Mouse (Mus musculus) heart, embryonic 16.5 days (tissue): ENCODE results near the gene Rbfox1. TPM values are rescaled to one million over a fixed set of nuclear protein-coding genes. Genes with fewer than 3 reads are reported as not detected.

Experiments
- ATAC-seq: fragments of 200-750 bp; cut with Nextera tagmentation; replicated peaks from 2 replicates; pipeline ENCODE4 v1.8.0; 2017; ENCODE audit warnings: moderate number of reproducible peaks; ENCODE audit not compliant: insufficient read depth, low FRiP score; ENCODE audit errors: extremely low read depth
- H3K27ac ChIP-seq: fragments of 300-500 bp; sonication (generic); 2 replicates; pipeline ENCODE4 v1.5.1; 2014; ENCODE audit warnings: mild to moderate bottlenecking, low read length, control low read depth, moderate library complexity
- H3K27me3 ChIP-seq: fragments of 300-500 bp; sonication (generic); 2 replicates; pipeline ENCODE4 v1.6.1; 2014; ENCODE audit warnings: low read length, mixed read lengths; ENCODE audit not compliant: control insufficient read depth, insufficient read depth
- H3K36me3 ChIP-seq: fragments of 300-500 bp; sonication (generic); 2 replicates; pipeline ENCODE4 v1.6.1; 2014; ENCODE audit not compliant: control insufficient read depth, insufficient read depth
- H3K4me1 ChIP-seq: fragments of 300-500 bp; sonication (generic); 2 replicates; pipeline ENCODE4 v1.6.1; 2014; ENCODE audit warnings: low read length, mixed read lengths; ENCODE audit not compliant: control insufficient read depth, insufficient read depth
- H3K4me2 ChIP-seq: fragments of 300-500 bp; sonication (generic); 2 replicates; pipeline ENCODE4 v1.6.1; 2014; ENCODE audit warnings: low read depth, mild to moderate bottlenecking, control low read depth, low read length
- H3K4me3 ChIP-seq: fragments of 300-500 bp; sonication (generic); 2 replicates; pipeline ENCODE4 v1.5.1; 2014; ENCODE audit warnings: mild to moderate bottlenecking, control low read depth, low read length
- H3K9ac ChIP-seq: fragments of 300-500 bp; sonication (generic); 2 replicates; pipeline ENCODE4 v1.6.1; 2014; ENCODE audit warnings: low read length, control low read depth
- H3K9me3 ChIP-seq: fragments of 300-500 bp; sonication (generic); replicated peaks from 2 replicates; pipeline ENCODE4 v1.6.1; 2016; ENCODE audit warnings: low read length; ENCODE audit not compliant: control insufficient read depth
- WGBS: fragments of 180-500 bp; shearing (Covaris S2); extraction: QIAGEN DNeasy Blood & Tissue Kit; methylation state at CpG from one replicate; pipeline ENCODE4 v1.1.7; 2014; 5-methylcytosine and 5-hydroxymethylcytosine counted together
- polyA plus RNA-seq: library from polyadenylated mRNA; unstranded; fragments of >200 nt; fragmentation: Nextera tagmentation; extraction: Ambion mirVana; gene quantifications from 2 replicates; pipeline ENCODE4 v1.2.1, GENCODE M21; 2015

Gene Rbfox1
- polyA plus RNA-seq, 1 experiment from 2014 or later: 5.9 TPM

GRCm38 (mm10) chr16:6192358-6192757 is 307.2 kb downstream of the Rbfox1 start:
- no peaks in the 10 kb centered on the region for H3K27me3 ChIP-seq
- no peak overlapping the region for H3K4me3 ChIP-seq
- no peaks in the 10 kb centered on the region for H3K36me3 ChIP-seq
- H3K9ac ChIP-seq: no peak overlapping the region
- no peaks in the 10 kb centered on the region for H3K4me1 ChIP-seq
- no peaks in the 10 kb centered on the region for H3K9me3 ChIP-seq
- H3K27ac ChIP-seq: no peak overlapping the region
- no peak for ATAC-seq
- 61% methylated on average over 2 of the region's 2 CpGs for whole genome bisulfite sequencing
- no peak overlapping the region for H3K4me2 ChIP-seq

GRCm38 (mm10) chr16:6206431-6206830 is 321.3 kb downstream of the Rbfox1 start:
- no peak for ATAC-seq
- Histone ChIP-seq H3K9me3 (no peaks in the 10 kb centered on the region), H3K4me3 (no peak overlapping the region)

DNA sequence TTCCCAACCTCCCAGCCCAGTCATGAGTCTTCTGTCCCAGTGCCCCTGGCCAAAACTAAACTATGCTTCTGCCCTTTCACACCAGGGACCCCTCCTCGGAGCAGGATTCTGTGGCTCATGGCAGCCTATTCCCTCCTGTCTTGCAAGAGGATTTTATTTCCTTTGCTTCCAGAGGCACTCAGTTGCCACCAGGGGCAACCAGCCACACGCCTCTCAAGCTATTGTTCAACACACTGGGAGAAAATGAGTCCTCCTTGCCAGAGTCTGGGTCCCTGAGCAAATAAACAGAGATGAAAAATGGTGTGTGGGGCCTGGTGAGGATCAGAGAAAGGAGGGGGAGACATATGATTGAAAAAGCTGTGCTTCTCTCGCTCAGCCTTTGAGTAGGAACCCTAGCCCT is 327.8 kb downstream of the Rbfox1 start:
- H3K27ac ChIP-seq: no peak overlapping the region
- 52% methylated on average over 3 of the region's 3 CpGs for WGBS
- H3K9ac ChIP-seq: no peak overlapping the region
- H3K4me3 ChIP-seq: no peak overlapping the region
- no peak overlapping the region for H3K4me2 ChIP-seq
- no peaks in the 10 kb centered on the region for H3K4me1 ChIP-seq
- ATAC-seq: no peak
- no peaks in the 10 kb centered on the region for H3K36me3 ChIP-seq
- no peaks in the 10 kb centered on the region for H3K27me3 ChIP-seq
- H3K9me3 ChIP-seq: no peaks in the 10 kb centered on the region

More at GRCm38 (mm10) chr16:6206431-6206830, 321.3 kb downstream of the Rbfox1 start:
- Histone ChIP-seq H3K27ac (no peak overlapping the region), H3K4me2 (no peak overlapping the region), H3K36me3 (no peaks in the 10 kb centered on the region), H3K27me3 (no peaks in the 10 kb centered on the region), H3K4me1 (no peaks in the 10 kb centered on the region), H3K9ac (no peak overlapping the region)

DNA sequence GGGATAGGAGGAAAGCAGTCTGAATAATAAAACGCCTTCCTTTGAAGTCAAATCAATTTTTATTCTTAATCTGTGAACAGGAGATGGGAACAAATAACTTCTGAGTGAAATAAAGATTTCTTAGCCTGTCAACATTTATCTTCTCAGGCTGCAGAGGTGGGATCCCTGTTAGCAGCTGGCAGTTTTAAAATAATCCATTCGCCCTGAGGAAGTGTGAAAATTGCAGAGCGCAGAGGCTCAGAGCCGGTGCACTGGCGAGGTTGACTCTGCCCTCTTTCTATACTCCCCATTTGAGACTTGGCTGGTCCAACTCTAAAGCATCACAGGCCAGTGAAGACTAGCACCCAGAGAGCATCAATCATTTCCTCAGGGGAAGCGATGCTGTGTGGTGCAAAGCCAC is 342.3 kb downstream of the Rbfox1 start:
- Histone ChIP-seq H3K27ac (no peak overlapping the region), H3K9ac (no peak overlapping the region), H3K36me3 (no peaks in the 10 kb centered on the region), H3K4me3 (no peak overlapping the region), H3K27me3 (no peaks in the 10 kb centered on the region), H3K4me1 (no peaks in the 10 kb centered on the region), H3K4me2 (no peak overlapping the region), H3K9me3 (no peaks in the 10 kb centered on the region)
- ATAC-seq: no peak
- 64% methylated on average over 6 of the region's 6 CpGs for WGBS

DNA sequence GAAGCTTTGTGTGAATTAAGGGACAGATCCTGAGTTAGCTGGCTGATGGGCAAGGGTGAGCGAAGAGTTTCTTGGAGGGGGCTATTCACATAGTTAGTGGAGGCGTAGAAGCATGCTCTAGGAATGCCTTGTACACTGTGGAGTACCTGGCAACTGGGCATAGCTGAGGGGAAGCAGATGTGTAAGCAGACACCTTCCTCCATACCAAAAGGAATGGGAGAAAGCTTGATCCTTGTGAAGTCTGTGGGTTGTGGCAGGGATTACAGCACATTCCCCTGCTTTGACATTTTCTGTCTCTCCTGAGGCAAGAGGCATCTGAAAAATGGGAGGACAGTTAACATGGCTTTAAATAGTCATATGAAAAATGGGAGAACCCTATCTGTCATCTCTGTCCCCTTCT is 347.8 kb downstream of the Rbfox1 start:
- no peaks in the 10 kb centered on the region for H3K9me3 ChIP-seq
- H3K27ac ChIP-seq: no peak overlapping the region
- H3K4me3 ChIP-seq: no peak overlapping the region
- no peaks in the 10 kb centered on the region for H3K36me3 ChIP-seq
- no peaks in the 10 kb centered on the region for H3K27me3 ChIP-seq
- no peak overlapping the region for H3K9ac ChIP-seq
- H3K4me2 ChIP-seq: no peak overlapping the region
- H3K4me1 ChIP-seq: no peaks in the 10 kb centered on the region
- 84% methylated on average over 2 of the region's 2 CpGs for WGBS
- ATAC-seq: no peak

GRCm38 (mm10) chr16:6241393-6241792 is 356.2 kb downstream of the Rbfox1 start:
- Histone ChIP-seq H3K9me3 (no peaks in the 10 kb centered on the region), H3K9ac (no peak overlapping the region), H3K4me3 (no peak overlapping the region), H3K36me3 (no peaks in the 10 kb centered on the region), H3K27ac (no peak overlapping the region), H3K4me1 (no peaks in the 10 kb centered on the region), H3K27me3 (no peaks in the 10 kb centered on the region), H3K4me2 (no peak overlapping the region)
- 85% methylated on average over 4 of the region's 4 CpGs for WGBS
- ATAC-seq: no peak

- H3K4me1 ChIP-seq: no peaks in the 10 kb centered on the region
- H3K36me3 ChIP-seq: no peaks in the 10 kb centered on the region
- no peaks in the 10 kb centered on the region for H3K27me3 ChIP-seq
- no peak overlapping the region for H3K4me3 ChIP-seq
- H3K4me2 ChIP-seq: no peak overlapping the region
- WGBS: 66% methylated on average over 3 of the region's 3 CpGs
- ATAC-seq: no peak
- H3K9me3 ChIP-seq: no peaks in the 10 kb centered on the region
- H3K9ac ChIP-seq: no peak overlapping the region
- no peak overlapping the region for H3K27ac ChIP-seq
Measured at GRCm38 (mm10) chr16:6242468-6242867, 357.3 kb downstream of the Rbfox1 start.

DNA sequence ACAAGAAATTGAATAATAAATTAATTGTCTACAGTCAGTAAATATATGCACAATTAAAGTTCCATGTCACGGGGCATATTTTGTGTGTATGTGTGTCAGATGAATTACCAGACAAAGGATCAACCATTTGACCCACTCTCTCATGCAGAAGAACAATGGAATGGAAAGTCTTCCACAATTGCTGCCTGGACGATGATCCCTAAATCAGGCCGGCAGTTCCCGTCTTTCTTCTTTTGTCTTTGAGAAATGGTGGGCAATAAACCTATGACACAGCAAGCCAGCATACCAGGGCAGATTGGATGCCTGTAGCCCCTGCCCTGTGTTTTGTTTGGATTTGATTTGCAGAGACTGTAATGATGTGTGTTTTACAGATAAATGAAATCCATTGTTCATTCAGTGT is 362.4 kb downstream of the Rbfox1 start:
- no peak overlapping the region for H3K4me3 ChIP-seq
- WGBS: 76% methylated on average over 4 of the region's 4 CpGs
- H3K9ac ChIP-seq: no peak overlapping the region
- no peak overlapping the region for H3K4me2 ChIP-seq
- no peaks in the 10 kb centered on the region for H3K36me3 ChIP-seq
- H3K4me1 ChIP-seq: no peaks in the 10 kb centered on the region
- ATAC-seq: no peak
- no peaks in the 10 kb centered on the region for H3K27me3 ChIP-seq
- H3K9me3 ChIP-seq: 0 out of 2 replicates have a peak, but pooled peaks cover 4% of the 10 kb centered on the region
- H3K27ac ChIP-seq: no peak overlapping the region

DNA sequence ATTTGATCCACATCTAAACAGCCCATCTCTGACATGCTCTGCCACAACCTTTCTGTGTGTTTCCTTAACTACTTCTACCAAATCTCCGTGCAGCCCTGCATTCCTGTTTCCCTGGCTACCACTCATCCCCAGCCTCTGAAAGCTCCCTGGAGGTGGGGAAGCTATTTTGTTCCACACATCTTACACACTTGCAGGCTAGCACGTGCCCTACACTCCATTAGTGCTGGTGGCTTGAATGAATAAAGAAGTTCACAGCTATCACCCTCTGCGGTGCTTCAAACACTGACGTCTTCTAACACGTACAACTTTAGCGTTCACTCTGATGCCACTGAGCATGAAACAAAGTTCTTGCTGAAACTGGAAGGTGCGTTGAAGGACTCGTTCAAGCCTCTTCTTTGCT is 379.4 kb downstream of the Rbfox1 start:
- 69% methylated on average over 8 of the region's 8 CpGs for WGBS
- no peak for ATAC-seq
- Histone ChIP-seq H3K4me3 (no peak overlapping the region), H3K9me3 (no peaks in the 10 kb centered on the region), H3K27me3 (no peaks in the 10 kb centered on the region), H3K36me3 (no peaks in the 10 kb centered on the region), H3K27ac (no peak overlapping the region), H3K4me1 (no peaks in the 10 kb centered on the region), H3K4me2 (no peak overlapping the region), H3K9ac (no peak overlapping the region)

DNA sequence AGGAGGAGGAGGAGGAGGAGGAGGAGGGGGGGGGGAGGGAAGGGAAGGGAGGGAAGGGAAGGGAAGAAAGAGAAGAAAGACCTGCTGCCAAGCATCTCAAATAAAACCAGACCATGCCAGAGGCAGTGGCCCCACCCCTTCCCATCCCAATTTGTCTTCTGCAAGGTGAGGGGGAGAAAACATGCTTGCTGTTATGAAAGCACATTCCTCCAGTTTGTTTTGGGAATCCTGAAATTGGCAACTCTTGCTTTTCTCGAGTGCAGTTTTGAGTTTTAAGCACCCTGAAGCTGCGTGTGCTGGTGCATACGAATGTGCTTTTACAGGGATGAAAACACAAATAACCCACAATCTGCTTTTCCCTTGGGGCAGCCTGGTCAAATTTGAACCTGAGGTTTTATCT is 380.5 kb downstream of the Rbfox1 start:
- Histone ChIP-seq H3K4me1 (no peaks in the 10 kb centered on the region), H3K4me2 (no peak overlapping the region), H3K4me3 (no peak overlapping the region), H3K9me3 (no peaks in the 10 kb centered on the region), H3K9ac (no peak overlapping the region), H3K27ac (no peak overlapping the region), H3K27me3 (no peaks in the 10 kb centered on the region), H3K36me3 (no peaks in the 10 kb centered on the region)
- WGBS: 73% methylated on average over 3 of the region's 3 CpGs
- ATAC-seq: no peak
